Mouse (Mus musculus): Measurements from ENCODE around the gene Lrrc74b. TPM values are rescaled to one million over a fixed set of nuclear protein-coding genes. Genes with fewer than 3 reads are reported as not detected.

The Lrrc74b gene
- total RNA-seq (2014; fragmentation: Nextera tagmentation) (not detected in 2 replicates), total RNA-seq (2017) (0.05 TPM in 1 of 2 replicates, not detected in the other)

DNA sequence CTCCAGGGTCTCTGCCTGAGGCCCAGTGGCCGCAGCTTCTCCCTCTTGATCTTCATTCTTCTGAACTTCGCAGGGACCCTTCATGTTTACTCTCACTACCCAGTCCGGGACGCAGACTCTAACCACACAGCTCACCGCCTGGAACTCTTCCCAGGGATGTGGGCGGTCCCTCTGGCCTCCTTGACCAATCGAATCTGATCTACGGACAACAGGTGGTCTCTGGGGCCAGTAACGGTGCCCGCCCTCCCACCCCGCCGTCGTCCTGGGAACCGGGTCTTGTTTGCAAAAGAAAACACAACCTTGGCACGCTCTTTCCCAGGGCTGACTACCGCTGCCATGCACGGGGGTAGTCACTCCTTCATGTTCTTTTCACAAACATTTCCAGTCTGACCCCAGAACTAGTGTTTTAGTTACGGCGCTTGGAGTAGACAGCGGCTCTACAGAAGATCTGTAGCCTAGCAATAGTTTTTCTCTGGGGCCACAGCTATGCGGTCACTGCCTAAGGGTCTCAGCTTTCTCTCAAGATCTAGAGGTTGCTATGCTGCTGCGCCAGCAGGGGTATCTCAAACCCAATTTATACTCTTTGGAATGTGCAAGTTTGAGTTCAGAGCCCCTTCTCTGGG is at the start of gene Lrrc74b:
Lrrc74b (minus strand) TSS at position 120 of the 623 bp plus-strand sequence.
- ATAC-seq (replicated peaks; ENCODE audit: low FRiP score, low TSS enrichment, poor library complexity, severe bottlenecking) = no peak

DNA sequence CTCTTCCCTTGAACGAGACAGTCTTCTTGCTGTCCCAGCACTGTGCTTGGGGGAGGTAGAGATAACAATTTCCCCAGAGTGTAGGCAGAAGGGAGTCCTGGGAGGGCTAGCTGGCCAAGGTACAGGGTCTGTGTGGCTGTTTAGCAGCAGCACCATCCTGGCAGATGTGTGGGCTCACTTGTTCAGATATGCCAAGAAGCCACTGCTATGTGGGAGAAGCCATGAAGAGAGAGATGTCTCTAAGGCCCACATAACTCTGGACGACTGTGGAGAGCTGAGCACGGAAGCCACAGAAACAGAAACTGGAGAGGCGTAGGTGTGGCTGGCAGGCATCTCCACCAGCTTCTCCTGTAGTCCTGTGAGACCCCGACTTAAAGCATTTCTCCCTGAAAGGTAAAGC is 44.6 kb upstream of the Lrrc74b start:
- no peak for ATAC-seq (replicated peaks; ENCODE audit: low FRiP score, low TSS enrichment, poor library complexity, severe bottlenecking)

DNA sequence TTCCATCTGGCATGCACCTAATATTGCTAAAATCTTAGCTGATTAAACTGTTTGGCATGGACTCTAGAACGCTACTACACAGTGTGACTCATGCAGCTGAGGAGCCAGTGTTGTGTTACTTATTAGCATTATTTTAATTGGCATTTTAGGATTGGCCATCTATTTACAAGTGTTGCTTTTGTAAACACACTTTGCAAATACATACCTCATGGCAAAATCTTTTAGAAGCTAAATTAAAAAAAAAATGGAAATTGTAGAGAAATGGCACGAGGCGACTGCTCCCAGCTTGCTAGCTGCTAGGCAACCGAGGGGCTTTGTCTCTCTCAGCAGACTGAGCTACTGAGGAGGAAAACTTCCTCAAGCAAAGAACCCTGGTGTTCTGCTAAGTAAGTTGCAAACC is 43.9 kb upstream of the Lrrc74b start:
- no peak for ATAC-seq (replicated peaks; ENCODE audit: low FRiP score, low TSS enrichment, poor library complexity, severe bottlenecking)

DNA sequence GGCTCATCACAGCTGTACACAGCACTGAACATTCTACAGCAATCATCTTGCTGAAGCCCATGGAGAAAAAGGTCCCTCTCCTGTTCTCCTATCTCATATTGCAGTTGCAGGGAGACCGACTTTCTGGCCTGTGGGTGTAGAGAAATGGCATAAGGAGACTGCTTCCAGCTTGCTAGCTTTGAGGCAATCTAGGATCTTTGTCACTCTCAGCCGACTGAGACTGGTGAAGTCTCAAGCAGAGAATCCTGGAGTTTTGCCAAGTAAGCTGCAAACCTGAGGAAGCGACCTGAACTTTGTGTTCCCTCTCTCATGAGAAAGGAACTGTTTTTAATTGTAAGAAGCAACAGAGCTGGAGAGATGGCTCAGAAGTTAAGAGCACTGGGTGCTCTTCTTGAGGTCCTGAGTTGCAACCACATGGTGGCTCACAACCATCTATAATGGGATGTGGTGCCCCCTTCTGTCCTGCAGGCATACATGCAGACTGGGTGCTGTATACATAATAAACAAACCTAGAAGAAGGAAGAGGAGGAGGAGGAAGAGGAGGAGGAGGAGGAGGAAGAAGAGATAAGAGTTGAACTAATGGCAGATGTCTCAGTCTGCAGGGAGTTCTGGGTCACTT is 40.0 kb upstream of the Lrrc74b start:
- ATAC-seq (replicated peaks; ENCODE audit: low FRiP score, low TSS enrichment, poor library complexity, severe bottlenecking) = peak; percentile 77

DNA sequence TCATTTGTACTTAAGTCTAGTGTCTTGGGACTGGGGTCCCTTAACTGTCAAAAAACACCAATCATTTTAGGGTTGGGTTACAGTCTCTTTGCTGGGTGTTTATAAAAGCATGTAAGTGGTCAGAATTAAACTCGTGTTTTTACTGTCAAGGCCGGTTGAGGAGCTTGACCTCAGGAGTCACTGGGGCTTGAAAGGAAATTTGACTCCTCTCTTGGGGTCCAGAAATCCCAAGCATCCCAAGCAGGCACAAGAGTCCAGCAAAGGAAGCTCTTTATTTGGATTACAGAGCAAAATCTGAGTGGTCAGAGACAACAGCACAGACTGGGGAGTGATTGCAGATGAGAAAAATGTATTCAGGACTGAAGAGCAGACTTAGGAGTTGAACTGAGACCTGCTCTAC is 29.7 kb upstream of the Lrrc74b start:
- ATAC-seq (replicated peaks; ENCODE audit: low FRiP score, low TSS enrichment, poor library complexity, severe bottlenecking) = no peak

DNA sequence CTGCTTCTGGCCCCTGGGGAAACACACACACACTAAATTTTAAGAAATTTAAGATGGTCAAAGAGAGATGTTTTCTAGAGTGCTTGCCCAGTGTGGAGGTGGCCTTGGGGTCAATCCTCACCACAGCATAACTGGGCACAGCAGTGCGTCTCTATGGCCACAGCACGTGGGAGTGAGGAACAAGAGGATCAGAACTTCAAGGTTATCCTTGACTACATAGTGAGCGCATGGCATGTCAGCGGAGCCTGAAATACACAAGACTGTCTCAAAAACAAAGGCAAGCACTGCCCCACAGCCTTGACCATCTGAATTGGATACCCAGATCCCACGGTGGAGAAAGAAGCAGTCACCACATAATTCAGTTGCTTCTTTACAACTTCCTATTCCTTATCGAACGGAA is 23.5 kb upstream of the Lrrc74b start:
- ATAC-seq (replicated peaks; ENCODE audit: low FRiP score, low TSS enrichment, poor library complexity, severe bottlenecking) = no peak

DNA sequence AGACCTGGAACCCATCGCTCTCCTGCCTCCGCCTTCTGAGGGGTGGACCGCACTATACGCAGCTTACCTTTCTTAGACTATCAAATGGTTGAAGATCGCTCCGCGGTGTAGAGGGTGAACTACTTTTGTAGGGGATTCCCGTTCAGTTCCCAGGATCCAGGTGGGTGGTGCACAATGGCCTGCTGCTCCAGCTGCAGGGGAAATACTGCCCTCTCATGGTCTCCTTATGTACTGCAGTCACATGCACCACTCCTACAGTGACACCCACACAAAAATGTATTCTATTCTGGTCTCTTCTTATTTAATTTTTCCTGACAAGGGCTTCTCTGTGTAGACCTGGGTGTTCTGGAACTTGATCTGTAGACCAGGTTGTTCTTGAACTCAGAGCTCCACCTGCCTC is 22.0 kb upstream of the Lrrc74b start, which contains the start of gene Slc7a4:
Slc7a4 (minus strand) TSS at position 151 of the 400 bp plus-strand sequence.
- peak; percentile 77; the same call in 1 of the 2 replicates for ATAC-seq (replicated peaks; ENCODE audit: low FRiP score, low TSS enrichment, poor library complexity, severe bottlenecking)

DNA sequence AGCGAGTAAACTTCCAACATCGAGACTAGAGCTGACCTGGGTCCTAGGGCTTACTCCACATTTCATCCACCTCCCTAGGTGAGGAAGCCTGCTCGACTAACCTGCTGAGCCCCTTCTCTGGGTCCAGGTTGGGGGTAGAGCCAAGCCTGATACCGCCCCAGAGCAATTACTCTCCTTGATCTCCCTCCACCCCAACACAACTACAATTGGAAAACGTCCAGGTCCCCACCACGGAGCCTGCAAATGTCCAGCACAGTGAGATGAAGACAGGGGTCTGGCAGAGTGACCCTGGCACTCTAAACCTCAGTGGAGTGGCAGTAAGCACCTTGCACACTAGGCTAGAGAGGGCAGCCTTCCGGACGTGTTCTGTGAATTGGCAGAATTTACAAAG is 15.8 kb upstream of the Lrrc74b start:
- no peak for ATAC-seq (replicated peaks; ENCODE audit: low FRiP score, low TSS enrichment, poor library complexity, severe bottlenecking)

DNA sequence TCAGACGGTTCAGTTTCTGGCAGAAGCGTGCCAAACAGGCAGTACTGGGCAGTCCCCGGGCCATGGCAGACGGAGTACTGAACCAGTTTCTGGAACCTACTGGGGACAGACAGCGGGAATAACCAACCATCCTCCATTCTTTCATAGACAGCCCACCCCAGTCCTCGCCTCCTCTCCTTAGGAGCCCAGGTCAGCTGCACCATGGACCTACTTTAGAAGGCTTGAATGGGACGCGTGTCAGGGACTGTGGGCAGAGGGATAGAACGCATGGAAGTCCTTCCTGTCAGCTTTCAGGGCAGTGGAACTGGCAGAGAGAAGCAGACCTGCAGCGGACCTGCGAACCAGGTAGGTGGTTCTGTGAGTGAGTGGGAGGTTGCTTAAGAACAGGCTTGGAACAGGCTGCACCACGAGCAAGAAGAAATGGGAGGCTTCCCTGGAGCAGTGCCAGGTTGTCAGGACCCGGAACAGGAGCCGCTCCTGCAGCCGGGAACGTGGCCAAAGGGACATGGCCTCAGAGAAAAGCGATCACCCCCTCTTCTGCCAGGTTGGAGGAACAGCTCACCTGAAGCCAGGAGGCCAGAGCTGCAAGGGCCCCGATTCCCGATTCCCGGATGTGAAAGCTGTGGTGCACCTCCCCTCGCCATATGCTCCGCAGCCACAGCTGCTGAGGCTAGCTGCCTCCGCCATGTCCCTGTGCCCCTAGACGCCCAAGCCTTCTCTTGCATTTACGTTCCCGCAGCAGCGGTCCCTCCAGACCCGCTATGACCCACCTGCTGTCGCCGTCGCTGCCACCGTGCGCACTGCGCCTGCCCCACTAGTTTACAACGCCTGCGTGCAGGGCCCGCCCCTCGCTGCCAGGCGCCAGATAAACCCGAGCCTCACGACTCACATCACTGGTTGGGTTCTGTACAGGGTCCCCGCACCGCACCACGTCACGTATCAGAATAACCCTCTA is 15.1 kb upstream of the Lrrc74b start:
- peak; percentile 95 for ATAC-seq (replicated peaks; ENCODE audit: low FRiP score, low TSS enrichment, poor library complexity, severe bottlenecking)

DNA sequence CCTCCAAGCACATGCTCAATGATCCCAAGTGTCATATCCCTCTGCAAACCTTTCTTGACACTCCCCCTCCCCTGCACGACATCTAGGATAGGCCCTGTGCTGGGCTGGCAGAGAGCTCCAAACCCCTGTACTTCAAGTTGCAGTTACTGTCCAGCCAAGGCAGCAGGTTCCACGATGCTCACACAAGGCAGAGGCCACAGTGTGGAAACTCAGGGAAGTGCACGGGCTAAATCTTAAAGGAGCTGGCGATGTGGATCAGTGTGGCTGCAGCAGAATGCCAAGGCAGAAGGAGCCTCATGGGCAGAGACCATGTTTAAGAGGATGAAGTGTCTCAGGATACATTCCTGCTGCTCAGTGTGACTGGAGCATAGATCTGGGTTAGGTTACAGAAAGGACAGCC is 5.1 kb upstream of the Lrrc74b start:
- ATAC-seq (replicated peaks; ENCODE audit: low FRiP score, low TSS enrichment, poor library complexity, severe bottlenecking) = 0 out of 2 replicates have a peak, but pooled peaks have one; percentile 24

DNA sequence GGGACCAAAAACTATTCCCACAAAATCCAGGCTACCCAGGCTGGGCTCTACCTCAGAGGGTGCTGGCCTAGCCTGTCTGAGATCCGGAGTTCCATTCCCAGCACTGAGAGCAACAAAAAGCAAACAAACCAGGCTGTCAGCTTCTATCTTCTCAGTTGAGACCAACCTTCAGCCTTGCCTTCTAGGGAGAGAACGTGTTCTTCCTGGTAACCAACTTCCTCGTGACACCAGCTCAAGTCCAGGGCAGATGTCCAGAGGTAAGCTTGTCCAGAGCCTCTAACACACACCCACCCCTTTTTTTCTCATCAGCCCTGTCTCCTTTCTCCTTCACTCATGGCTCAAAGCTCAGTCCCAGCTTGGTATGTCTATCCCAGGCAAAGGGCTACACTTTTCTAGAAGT is 3.7 kb upstream of the Lrrc74b start:
- no peak for ATAC-seq (replicated peaks; ENCODE audit: low FRiP score, low TSS enrichment, poor library complexity, severe bottlenecking)

DNA sequence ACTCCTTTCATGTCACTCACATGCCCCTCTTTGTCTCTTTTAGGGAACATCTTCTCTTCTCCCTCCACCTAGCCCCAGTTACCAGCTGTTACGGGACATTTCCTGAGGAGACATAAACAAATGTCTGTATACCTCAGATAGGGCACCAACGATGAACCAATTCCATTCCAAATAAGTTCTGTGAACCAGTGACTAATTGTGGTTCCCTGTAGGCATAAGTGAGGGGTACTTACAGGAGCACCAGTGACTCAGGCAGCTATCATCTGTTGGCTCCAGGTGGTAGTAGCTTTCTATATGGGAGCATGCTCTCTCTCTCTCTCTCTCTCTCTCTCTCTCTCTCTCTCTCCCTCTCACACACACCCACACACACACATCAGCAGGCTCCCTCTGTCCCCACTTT is 3.2 kb upstream of the Lrrc74b start:
- no peak for ATAC-seq (replicated peaks; ENCODE audit: low FRiP score, low TSS enrichment, poor library complexity, severe bottlenecking)

DNA sequence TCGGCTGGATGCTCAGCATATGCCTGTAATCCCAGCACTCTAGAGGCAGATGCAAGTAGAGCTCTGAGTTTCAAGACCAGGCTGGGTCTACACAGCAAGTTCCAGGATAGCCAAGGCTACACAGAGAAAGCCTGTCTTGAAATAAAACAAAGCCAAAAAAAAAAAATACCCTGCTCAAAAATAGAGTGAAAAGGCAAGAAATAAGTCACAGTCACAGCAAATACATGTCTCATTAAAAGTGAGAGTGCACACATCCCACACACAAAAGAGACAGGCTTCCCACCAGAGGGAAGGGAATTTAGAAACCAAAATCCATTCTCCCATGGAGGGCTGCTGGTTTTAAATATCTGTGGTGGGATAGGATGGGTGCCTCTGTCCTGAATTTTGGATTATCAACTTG is 2.5 kb upstream of the Lrrc74b start:
- no peak for ATAC-seq (replicated peaks; ENCODE audit: low FRiP score, low TSS enrichment, poor library complexity, severe bottlenecking)

DNA sequence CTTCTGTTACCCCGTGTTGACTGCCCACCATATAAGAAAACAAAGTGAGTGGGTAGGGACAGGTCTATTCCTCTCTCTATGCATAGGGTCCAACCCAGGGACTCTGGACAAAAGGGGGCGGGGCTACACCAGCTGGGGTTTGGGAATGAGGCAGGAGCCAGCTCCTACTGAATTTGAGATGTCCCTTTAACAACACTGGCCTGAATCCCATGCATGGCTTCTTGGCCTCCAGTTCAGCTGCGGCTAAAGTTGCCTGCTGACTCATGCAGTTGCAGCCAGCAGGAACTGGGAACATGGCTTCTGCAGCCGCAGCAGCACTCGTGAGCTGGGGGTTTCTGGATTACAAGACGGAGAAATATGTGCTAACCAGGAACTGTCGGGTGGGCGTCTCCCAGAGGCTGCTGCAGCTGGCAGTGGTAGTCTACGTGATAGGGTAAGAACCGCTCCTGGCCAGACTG is 733 bp upstream of the Lrrc74b start, which contains the start of gene P2rx6:
P2rx6 (plus strand) TSS at position 135 of the 458 bp plus-strand sequence.
- ATAC-seq (replicated peaks; ENCODE audit: low FRiP score, low TSS enrichment, poor library complexity, severe bottlenecking) = peak; percentile 36; the same call in 1 of the 2 replicates

DNA sequence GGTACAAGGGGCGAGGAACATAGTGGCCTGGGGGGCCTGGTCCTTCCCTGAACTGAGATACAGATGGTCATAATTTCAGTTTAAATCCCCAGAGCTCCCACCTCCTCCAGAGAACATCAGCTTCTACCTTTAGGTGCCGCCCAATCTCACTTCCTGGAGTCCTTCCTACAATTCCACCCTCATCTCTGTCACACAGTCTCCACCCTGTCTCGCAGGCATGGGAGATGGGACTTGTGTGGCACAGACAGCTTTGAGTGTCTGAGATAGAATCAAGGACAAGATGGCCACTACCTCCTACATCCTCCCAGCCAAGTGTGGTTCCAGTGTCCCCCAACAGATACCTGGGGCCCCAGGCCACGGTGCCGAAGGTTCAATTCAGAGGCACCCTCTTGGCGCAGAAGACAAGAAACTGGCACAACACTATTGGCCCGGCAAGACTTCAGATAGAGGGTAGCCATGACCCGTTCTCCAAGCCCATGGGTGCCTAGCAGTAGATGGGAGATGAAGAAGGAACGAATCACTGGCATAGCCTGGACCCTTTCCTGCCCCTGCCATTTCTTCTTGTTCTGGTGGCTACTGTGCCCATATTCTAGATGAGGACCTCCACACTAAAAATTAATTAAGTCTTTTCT is 1.5 kb downstream of the Lrrc74b start:
- no peak for ATAC-seq (replicated peaks; ENCODE audit: low FRiP score, low TSS enrichment, poor library complexity, severe bottlenecking)

DNA sequence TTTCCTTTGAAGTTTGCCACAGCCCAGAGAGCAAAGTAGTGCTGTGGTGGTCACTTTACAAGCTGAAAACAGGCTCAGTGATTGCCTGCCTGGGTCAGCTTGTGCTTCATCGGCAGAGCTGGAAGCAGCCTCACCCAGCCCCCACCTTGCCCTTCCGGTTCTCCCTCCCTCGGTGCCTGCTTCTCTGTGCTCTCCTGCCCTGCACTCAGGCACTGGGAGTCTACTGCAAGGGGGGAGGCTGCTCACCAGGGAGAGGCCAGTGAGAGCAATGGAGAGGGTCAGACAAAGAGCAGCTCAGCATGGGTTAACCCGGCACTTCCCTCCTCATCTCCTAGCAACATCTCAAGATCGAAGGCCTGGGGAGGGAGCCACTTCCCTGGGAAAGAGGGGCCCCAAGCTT is 2.2 kb downstream of the Lrrc74b start:
- no peak for ATAC-seq (replicated peaks; ENCODE audit: low FRiP score, low TSS enrichment, poor library complexity, severe bottlenecking)

DNA sequence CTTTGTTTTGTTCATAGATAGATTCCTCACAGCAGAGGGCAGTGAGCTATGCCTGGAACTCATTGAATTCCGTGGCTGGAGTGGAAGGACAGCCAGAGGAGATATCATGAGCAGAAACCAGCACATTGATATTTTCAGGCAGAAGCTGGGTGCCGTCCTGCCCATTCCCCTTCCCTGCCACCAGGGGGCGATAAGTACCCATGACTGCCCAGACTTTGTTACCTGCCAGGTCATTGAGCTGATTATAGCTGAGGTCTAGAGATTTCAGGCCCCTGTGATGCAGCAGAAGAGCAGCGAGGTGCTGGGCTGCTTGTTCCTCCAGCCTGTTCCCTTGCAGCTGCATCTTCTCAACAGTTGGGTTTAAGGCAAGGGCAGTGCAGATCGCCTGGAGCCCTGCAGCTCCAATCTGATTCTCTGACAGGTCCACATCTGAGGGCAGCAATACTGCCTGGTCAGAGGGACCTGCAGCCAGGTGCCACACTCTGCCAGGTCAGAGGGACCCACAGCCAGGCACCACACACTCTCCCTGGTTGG is 3.0 kb downstream of the Lrrc74b start:
- ATAC-seq (replicated peaks; ENCODE audit: low FRiP score, low TSS enrichment, poor library complexity, severe bottlenecking) = peak; percentile 48

DNA sequence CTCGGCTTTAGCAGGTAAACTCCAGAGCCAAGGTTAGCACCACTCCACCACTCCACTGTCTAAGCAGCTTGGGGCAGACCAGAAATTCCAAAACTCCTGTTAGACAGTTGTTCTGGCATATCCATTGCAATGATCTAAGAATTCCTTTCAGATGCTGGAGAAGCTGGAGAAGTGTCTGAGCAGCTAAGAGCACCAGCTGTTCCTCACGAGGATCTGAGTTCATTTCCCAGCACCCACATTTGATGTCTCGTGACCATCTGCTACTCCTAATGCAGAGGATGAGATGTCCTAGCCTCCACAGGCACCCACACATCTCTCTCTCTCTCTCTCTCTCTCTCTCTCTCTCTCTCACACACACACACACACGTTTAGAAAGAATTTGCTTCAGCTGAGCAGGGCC is 4.1 kb downstream of the Lrrc74b start:
- no peak for ATAC-seq (replicated peaks; ENCODE audit: low FRiP score, low TSS enrichment, poor library complexity, severe bottlenecking)

DNA sequence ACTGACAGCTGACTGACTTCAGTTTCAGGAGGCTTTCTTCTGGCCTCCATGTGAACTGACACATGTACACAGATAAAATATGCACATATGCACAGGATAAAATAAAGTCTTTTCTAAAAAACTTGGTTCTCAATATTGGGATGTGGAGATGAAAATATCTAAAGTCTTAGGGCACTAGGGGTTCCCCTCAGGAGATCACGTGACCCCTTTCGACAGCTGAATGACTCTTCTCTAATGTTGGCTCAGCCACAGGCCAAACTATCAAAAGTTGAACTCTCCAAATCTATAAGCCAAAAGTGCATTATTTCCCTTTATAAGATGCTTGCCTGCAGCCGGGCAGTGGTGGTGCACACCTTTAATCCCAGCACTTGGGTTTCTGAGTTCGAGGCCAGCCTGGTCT is 4.9 kb downstream of the Lrrc74b start:
- no peak for ATAC-seq (replicated peaks; ENCODE audit: low FRiP score, low TSS enrichment, poor library complexity, severe bottlenecking)
